Mouse (Mus musculus) liver, embryonic 18 days (tissue): Measurements from ENCODE around the gene Apobec3. TPM values are rescaled to one million over a fixed set of nuclear protein-coding genes. Genes with fewer than 3 reads are reported as not detected.

ENCODE experiments used
- polyA plus RNA-seq: library from polyadenylated mRNA; depleted of rRNA; stranded (reverse); fragments of >200 nt; gene quantifications from 2 replicates; pipeline ENCODE4 v1.2.3, GENCODE M21; 2012; rRNA removed

Apobec3 gene
- 31.2 and 32.9 TPM in 2 replicates for polyA plus RNA-seq

GRCm38 (mm10) chr15:79891436-79892212 is at the start of gene Apobec3:
Gene Apobec3 (plus strand): TSS chr15:79891659.

Other genes with a start within 250 kb of the Apobec3 start
- gene Fam227a, start 232.7 kb upstream of the Apobec3 start, polyA plus RNA-seq, result 0.47 and 0.53 TPM in 2 replicates
- 3.8 and 4.5 TPM in 2 replicates for gene Cby1, start 232.5 kb upstream of the Apobec3 start, polyA plus RNA-seq
- 55.2 and 55.6 TPM in 2 replicates for gene Tomm22, start 220.8 kb upstream of the Apobec3 start, polyA plus RNA-seq
- 22.9 and 24.2 TPM in 2 replicates for gene Josd1, start 203.7 kb upstream of the Apobec3 start, polyA plus RNA-seq
- gene Gtpbp1, start 200.8 kb upstream of the Apobec3 start, polyA plus RNA-seq, result 12.5 and 14.7 TPM in 2 replicates
- 17.9 and 20.3 TPM in 2 replicates for gene Sun2, start 149.1 kb upstream of the Apobec3 start, polyA plus RNA-seq
- 7.8 and 8.9 TPM in 2 replicates for gene Dnal4, start 113.8 kb upstream of the Apobec3 start, polyA plus RNA-seq
- 0.14 and 0.16 TPM in 2 replicates for gene Nptxr, start 86.9 kb upstream of the Apobec3 start, polyA plus RNA-seq
- gene Npcd, start 57.4 kb upstream of the Apobec3 start, polyA plus RNA-seq, result not detected in 2 replicates
- 4.4 and 4.7 TPM in 2 replicates for gene Cbx6, start 57.0 kb upstream of the Apobec3 start, polyA plus RNA-seq
- 2.4 and 3.2 TPM in 2 replicates for gene Cbx7, start 79.5 kb downstream of the Apobec3 start, polyA plus RNA-seq
- 1.7 and 1.8 TPM in 2 replicates for gene Pdgfb, start 123.3 kb downstream of the Apobec3 start, polyA plus RNA-seq
- 8.7 and 8.8 TPM in 2 replicates for gene Syngr1, start 199.7 kb downstream of the Apobec3 start, polyA plus RNA-seq
- 547 and 625 TPM in 2 replicates for gene Rpl3, start 200.2 kb downstream of the Apobec3 start, polyA plus RNA-seq
- gene Tab1, start 241.5 kb downstream of the Apobec3 start, polyA plus RNA-seq, result 7.9 and 9.1 TPM in 2 replicates